Mouse (Mus musculus) layer of hippocampus, adult 2 months (tissue): Measurements from ENCODE around the gene Ano4. TPM values are rescaled to one million over a fixed set of nuclear protein-coding genes. Genes with fewer than 3 reads are reported as not detected.

ENCODE experiments used
- DNase-seq, 2 experiments: peaks; one replicate each; pipeline ENCODE4 v3.0.0; 2022; ENCODE audit warnings: low spot score in 2 of 2
- H3K27ac ChIP-seq: fragments of 200-600 bp; 2 replicates; pipeline ENCODE4 v1.8.1; 2022
- H3K4me3 ChIP-seq: fragments of 200-600 bp; 2 replicates; pipeline ENCODE4 v1.8.1; 2022; ENCODE audit warnings: mild to moderate bottlenecking
- CTCF ChIP-seq: fragments of 200-600 bp; conservative IDR thresholded peaks from 2 replicates; pipeline ENCODE4 v1.8.1; 2022; ENCODE audit warnings: antibody characterized with exemption, mild to moderate bottlenecking, moderate library complexity
- total RNA-seq, 2 experiments: library from RNA; stranded (reverse); gene quantifications; 2 replicates each; pipeline ENCODE4 v1.2.3; 2021

Gene Ano4
- total RNA-seq, 2 experiments from 2014 or later = 17.5 to 19.7 TPM

DNA sequence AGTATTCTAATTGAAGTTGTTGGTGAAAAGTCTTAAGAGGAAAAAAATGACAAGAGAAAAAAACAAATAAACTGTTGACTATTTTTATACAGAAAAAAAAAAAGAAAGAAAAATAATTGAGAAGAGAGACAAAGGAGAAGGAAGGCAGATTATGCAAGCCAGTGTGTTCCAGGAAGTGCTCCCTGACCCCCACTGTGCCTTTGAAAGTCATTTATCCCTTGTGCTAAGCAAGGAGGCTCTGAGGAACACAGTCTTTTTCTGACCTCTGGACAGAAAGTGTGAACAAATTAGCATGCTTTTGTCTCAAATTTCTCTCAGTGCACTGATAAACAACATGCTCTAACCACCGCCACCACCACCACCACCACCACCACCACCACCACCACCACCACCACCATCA lies 14.3 kb downstream of the Ano4 start:
- Histone ChIP-seq H3K27ac (no peak overlapping the region), H3K4me3 (no peak overlapping the region)
- no peak for DNase-seq
- no peak for TF ChIP-seq CTCF

DNA sequence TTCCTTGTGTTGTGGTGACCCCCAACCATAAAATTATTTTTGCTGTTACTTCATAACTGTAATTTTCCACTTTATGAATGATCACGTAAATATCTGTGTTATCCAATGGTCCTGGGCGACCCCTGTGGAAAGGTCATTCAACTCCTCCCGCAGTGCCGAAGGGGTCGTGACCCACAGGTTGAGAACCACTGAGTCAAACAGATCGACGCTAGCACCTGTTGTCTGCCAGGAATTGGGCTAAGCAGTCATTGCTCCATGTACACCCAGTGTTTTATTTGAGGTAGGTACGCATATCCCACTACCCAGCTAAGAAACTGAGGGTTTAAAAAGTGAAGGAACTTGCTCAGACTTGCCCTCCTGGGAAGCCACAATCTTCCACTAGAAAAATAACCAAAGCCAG lies 14.8 kb downstream of the Ano4 start:
- Histone ChIP-seq H3K4me3 (no peak overlapping the region), H3K27ac (no peak overlapping the region)
- no peak for TF ChIP-seq CTCF
- no peak for DNase-seq

DNA sequence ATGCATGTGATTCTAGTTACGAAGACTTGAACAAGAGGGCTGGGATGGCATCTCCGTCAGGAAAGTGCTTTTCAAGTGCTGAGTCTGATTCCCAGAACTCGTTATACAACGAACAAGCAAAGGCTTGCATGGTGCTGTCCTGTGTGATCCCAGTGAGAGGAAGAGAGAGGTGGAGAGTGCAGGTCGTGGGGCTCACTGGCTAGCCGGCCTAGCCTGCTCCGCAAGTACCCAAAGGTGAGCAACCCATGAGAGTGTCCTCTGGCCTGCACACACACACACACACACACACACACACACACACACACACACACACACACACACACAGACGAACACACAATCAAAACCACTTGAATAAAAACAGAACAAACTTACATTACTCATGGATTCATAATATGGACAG lies 15.7 kb downstream of the Ano4 start:
- DNase-seq = no peak
- H3K4me3 ChIP-seq = no peak overlapping the region

DNA sequence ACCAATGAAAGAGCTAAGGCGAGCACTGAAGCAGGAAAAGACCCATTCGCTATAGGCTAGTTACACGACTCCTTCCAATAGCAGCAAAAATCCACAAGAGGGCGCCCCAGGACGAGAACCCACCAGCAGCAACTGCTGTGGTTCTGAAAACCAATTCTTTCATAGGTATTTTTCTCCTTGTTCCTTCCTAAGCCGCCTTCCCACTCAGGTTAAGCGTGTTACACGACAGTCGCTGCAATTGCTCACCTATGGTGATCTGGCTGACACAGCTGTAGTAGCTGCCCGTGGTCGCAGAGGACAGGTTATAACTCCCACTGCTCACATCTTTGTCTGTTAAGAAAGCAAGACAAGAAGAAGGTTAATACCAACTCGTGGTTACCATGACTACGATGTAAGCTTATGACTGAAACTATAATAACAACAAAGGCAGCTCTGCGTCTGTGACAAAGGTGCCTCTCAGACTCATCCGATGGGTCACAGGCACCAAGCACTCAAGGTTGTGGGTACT lies 17.5 kb downstream of the Ano4 start:
- no peak overlapping the region for H3K4me3 ChIP-seq
- peak; percentile 68 to 85 for DNase-seq

More for the DNA sequence above, 15.7 kb downstream of the Ano4 start:
- no peak for TF ChIP-seq CTCF
- no peak overlapping the region for H3K27ac ChIP-seq

DNA sequence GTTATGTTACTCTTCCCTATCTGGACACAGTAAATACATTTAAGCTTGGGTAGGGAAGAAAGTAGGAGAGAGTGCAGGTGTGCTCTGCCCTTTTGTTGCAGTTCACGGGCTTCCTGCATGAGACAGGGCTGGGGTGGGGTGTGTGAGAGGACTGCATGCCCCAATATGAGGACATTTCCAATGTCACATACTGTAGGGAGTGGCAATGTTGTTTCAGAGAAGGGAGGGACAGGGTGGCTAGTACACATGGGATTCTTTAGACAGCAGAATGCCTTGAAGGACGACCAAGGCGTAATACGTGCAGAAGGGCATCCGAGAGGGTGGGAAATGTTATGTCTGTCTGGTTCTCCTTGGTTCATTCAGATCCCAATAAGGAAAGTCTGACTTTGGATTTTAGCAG lies 18.2 kb downstream of the Ano4 start:
- DNase-seq = no peak
- no peak overlapping the region for H3K27ac ChIP-seq
- no peak for TF ChIP-seq CTCF
- no peak overlapping the region for H3K4me3 ChIP-seq

More for the DNA sequence above, 17.5 kb downstream of the Ano4 start:
- no peak overlapping the region for H3K27ac ChIP-seq
- TF ChIP-seq CTCF = peak; percentile 98

DNA sequence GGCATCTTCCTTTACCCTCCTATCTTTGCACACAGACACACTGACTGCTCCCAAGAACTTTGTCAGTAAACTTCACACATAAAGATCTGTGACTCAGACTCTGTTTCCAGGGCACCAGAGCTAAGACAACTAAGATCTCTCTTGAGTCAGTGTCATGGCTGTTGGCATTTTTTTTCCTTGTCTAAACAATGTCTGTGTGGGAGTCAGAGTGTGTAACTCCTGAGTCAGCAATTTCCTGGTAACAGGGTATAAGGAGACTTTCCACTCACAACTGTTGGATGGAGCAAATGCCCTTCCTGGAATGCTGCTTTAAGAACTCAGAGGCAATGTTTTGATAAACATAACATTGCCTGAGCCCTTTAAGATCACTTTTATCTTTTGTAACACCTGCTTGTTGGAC lies 37.0 kb downstream of the Ano4 start:
- no peak for TF ChIP-seq CTCF
- no peak for DNase-seq
- Histone ChIP-seq H3K4me3 (no peak overlapping the region), H3K27ac (no peak overlapping the region)

DNA sequence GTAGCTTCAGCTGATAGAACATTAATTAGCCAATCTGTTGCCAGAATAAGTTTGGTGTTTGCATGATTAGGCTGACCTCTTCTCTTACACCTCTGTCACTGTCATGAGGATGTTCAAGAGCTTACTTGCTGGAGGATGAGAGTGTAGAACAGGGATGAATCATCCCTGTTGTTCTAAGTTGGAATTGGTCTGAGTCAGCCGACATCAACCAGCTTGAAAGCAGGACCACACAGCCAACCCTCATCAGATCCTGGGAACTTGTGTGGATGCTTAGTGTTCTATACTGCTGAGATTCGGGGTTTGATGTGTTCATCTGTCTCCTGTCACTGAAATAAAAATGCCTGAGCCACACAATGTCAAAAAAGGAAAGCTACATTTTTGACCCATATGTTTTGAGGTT lies 44.2 kb downstream of the Ano4 start:
- no peak for TF ChIP-seq CTCF
- DNase-seq = no peak
- Histone ChIP-seq H3K4me3 (no peak overlapping the region), H3K27ac (no peak overlapping the region)

DNA sequence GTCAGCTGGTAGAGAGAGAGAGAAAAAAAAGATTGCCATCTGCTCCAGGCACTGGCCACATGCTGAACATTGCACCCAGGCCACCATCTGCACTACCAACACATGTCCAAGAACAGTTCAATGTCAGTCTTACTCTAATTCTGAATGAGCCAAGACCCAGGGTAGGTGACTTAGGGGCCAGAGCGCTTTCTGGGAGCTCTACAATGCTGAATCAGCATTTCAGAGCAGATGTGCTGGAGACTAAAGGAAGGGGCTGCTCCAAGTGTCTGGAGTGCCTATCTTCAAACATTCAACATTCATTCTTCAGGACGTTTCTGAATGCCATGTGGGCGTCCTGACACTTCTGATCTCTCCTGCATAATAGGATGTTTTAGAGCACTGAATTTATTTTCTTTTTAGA lies 51.8 kb downstream of the Ano4 start:
- no peak for DNase-seq
- Histone ChIP-seq H3K4me3 (no peak overlapping the region), H3K27ac (no peak overlapping the region)
- no peak for TF ChIP-seq CTCF

DNA sequence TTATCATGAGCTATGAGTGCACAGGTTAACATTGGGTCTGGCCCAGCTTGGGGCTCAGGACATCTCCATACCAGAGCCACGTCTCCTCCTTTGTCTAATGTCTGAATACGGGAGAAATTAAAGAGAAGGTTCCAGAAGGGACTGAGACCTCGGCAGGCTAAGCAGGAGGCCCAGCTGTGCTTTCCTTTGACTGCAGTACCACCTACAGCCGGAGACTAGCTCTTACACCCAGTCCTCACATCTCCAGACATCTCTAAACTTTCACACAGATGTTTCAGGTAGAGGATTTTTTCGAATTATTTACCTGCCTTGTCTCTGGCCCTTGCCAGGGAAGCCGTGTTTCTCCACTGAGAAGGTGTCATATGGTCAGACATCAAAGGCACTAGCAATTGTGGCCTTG lies 53.9 kb downstream of the Ano4 start:
- no peak for DNase-seq
- Histone ChIP-seq H3K4me3 (no peak overlapping the region), H3K27ac (no peak overlapping the region)
- peak; percentile 63 for TF ChIP-seq CTCF

DNA sequence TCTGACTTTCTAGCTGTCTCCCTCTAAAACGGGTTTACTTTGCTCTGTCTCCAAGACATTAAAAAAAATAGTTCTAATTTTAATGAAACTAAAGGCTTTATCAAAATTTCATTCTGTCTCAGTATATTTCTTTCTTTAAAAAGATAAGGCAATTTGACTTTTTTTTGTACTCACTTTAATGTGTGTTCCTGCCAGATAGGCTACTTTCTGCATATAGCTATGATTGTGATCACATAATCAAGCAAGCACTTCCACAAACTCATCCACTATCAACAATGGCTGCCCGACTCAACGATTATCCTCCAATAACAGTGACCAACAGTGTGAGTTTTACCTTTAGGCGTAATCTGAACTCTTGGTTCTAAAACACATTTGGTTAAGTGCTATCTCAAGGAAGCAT lies 55.3 kb downstream of the Ano4 start:
- Histone ChIP-seq H3K27ac (no peak overlapping the region), H3K4me3 (no peak overlapping the region)
- DNase-seq = no peak
- no peak for TF ChIP-seq CTCF

DNA sequence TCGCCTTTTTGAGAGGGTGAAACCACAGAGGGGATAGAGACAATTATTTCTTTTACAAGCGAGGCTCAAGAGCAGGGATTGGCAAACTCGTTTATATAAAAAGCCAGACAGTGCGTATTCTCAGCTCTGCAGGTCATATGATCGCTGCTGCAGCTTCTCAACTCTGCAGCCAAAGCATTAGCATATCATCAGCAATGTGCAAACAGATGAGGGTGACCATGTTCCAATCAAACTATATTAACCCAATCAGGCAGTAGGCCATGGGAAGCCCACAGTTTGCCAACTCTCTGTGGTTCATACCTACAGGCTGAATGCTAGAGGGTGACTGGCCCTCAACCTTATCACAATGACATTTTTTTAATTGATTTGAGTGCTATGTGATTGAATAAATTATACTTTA lies 64.2 kb downstream of the Ano4 start:
- no peak for TF ChIP-seq CTCF
- no peak for DNase-seq
- no peak overlapping the region for H3K27ac ChIP-seq

DNA sequence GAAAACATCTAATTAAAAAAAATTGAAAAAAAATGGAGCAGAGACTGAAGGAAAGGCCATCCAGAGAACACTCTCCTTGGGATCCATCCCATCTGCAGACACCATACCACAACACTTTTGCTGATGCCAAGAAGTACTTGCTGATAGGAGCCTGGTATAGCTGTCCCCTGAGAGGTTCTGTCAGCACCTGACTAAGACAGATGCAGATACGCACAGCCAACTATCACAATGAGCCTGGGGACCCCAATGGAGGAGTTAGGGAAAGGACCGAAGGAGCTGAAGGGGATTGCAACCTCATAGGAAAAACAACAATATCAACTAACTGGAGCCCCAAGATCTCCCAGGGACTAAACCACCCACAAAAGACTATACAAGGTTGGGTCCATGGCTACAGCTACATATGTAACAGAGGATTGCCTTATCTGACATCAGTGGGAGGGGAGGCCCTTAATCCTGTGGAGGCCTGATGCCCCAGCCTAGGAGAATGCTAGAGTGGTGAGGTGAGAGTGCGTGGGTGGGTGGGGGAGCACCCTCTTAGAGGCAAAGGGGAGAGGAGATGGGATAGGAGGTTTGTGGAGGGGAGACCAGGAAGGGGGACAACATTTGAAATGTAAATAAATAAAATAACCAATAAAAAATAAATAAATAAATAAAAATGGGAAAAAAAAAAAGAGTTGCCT lies 71.4 kb downstream of the Ano4 start:
- no peak overlapping the region for H3K4me3 ChIP-seq
- no peak for TF ChIP-seq CTCF
- no peak for DNase-seq
- no peak overlapping the region for H3K27ac ChIP-seq

More for the DNA sequence above, 64.2 kb downstream of the Ano4 start:
- no peak overlapping the region for H3K4me3 ChIP-seq

DNA sequence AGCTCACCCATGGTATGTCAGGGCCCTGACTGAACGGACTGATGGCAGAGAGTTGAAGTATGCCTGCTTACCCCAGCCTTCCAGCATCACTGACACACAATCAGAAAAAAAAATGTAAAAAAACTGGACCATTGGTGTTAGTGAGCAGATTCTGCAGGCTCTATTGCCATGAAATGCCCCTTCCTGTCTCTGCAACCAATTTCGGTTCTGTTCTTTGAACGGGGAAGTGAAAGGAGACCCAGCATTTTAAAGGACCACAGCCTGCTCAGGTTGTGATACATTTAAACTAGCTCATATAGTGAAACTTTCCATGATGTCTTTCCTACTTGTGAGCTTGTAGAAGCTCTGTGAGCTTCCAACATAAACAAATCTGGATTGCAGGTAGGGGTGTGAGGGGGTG lies 77.2 kb downstream of the Ano4 start:
- no peak for TF ChIP-seq CTCF
- H3K4me3 ChIP-seq = no peak overlapping the region
- no peak for DNase-seq
- no peak overlapping the region for H3K27ac ChIP-seq

DNA sequence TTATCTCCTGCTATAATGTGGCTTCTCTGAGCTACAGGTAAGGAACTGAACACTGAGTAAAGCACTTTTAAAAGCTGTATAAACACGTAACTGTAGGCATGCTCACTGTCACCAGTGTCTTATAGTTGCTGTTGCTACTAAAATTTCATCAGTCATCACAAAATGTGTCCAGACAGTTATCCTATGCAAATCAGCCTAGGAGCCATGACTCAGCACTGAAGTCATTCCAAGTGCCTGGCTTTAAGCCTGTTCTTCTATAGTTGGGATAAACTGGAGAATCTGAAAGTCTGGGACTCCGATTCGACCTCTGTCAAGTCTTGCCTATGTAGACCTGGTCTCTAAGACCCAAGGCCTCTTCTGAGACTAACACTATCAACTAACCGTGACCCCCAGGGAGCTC lies 81.2 kb downstream of the Ano4 start:
- no peak overlapping the region for H3K4me3 ChIP-seq
- no peak overlapping the region for H3K27ac ChIP-seq
- TF ChIP-seq CTCF = no peak
- peak in 1 of 2 experiments; percentile 23 for DNase-seq
